Mouse (Mus musculus) CD4-positive, CD25-positive, alpha-beta regulatory T cell (primary cell): Measurements from ENCODE around the gene S100b. TPM values are rescaled to one million over a fixed set of nuclear protein-coding genes. Genes with fewer than 3 reads are reported as not detected.

ENCODE experiments used
- polyA plus RNA-seq: library from polyadenylated mRNA; unstranded; fragments of 100-300 nt; shearing (Covaris generic); gene quantifications from one replicate; pipeline ENCODE4 v1.2.1, GENCODE M21; 2017

S100b gene
- polyA plus RNA-seq = not detected

DNA sequence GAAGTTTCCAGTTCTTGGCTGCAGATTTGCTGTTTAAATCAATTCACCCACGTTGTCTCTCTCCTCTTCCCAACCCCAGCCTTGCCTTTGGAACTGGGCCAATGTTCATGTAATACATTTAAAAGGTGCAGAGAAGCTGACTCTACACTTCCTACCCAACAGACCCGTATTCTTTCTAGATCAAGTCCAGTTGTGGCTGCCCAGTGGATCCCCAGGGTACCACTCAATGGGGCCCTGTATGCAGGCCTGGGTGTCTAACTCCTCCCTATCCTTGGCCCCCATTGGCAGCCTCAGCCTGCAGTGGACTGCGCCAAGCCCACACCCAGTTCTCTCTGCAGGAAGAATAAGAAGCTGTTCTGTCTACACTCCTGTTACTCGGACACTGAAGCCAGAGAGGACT, at the start of gene S100b:
S100b (plus strand) TSS at position 318 of the 400 bp plus-strand sequence.

DNA sequence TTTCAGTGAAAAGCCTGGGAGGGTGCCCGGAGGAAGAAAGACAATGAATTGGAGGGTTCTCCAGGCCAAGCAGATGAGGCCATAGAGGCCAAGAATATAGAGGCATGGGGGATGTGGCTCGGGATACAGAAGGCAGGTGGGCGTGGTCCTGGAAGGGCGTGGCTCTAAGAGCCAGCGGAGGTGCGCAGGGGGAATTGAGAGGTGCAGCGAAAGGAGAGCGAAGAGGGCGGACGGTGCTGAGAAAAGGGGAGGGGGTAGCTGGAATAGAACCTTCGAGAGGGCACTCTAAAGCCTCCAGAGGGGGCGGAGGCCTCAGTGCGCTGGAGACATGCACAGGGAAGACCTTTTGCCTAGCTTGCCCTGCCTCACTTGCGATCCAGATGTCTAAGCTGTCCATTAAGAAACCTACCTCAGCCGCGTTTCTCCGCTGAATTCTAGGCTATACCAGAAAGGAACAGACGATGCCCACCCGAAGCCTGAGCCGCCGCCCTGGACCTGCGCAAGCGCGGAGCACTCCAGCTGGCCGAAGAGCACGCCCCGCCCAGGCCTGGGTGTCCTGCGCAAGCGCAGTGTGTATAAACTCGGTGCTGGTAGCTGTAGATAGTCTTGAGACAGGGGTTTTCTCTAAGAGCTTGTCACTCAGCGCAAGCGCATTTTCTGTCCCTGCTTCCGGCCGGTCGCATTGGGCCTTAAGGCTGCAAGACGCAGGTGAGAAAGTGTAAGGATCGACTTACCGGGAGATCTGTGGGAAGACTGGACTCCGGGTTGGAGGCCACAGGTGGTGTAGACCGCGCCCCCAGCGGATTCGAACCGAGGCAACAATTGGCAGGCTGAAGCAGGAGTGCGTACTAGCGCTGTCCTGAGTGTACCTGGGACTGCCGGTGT, 16.1 kb upstream of the S100b start, which contains the start of gene Prmt2:
Prmt2 (minus strand) TSS at position 525 of the 885 bp plus-strand sequence.

Other genes starting within 250 kb of the S100b start
- gene Zfp280b, start 221.2 kb upstream of the S100b start, polyA plus RNA-seq = 39.0 TPM
- gene Slc5a4b, start 142.9 kb upstream of the S100b start, polyA plus RNA-seq = not detected
- not detected for gene Slc5a4a, start 106.4 kb upstream of the S100b start, polyA plus RNA-seq
- gene Prmt2, start 16.0 kb upstream of the S100b start, polyA plus RNA-seq = 25.0 TPM
- 8.3 TPM for gene Dip2a, start 91.4 kb downstream of the S100b start, polyA plus RNA-seq
- gene AC141477.1, start 186.6 kb downstream of the S100b start, polyA plus RNA-seq = 8.1 TPM
- gene Pcnt, start 188.9 kb downstream of the S100b start, polyA plus RNA-seq = 20.7 TPM
- gene 2610028H24Rik, start 195.2 kb downstream of the S100b start, polyA plus RNA-seq = not detected
- gene Mcm3ap, start 215.1 kb downstream of the S100b start, polyA plus RNA-seq = 77.5 TPM
- gene Ybey, start 215.3 kb downstream of the S100b start, polyA plus RNA-seq = 4.0 TPM